Mouse (Mus musculus) ES-E14 (cell line): Measurements from ENCODE around the gene Rbms1. TPM values are rescaled to one million over a fixed set of nuclear protein-coding genes. Genes with fewer than 3 reads are reported as not detected.

Experiments
- DNase-seq: peaks from one replicate; pipeline ENCODE4 v3.0.0-alpha.2; 2013; ENCODE audit warnings: low read depth, low spot score
- H3K27ac ChIP-seq: 2 replicates; pipeline ENCODE4 v1.5.1; 2012; ENCODE audit warnings: low read depth, mild to moderate bottlenecking, low read length, moderate library complexity, mixed read lengths; ENCODE audit not compliant: poor library complexity, insufficient read depth, severe bottlenecking
- H3K36me3 ChIP-seq: 2 replicates; pipeline ENCODE4 v1.6.1; 2012; ENCODE audit warnings: mild to moderate bottlenecking, low read length, moderate library complexity, mixed read lengths; ENCODE audit not compliant: control insufficient read depth, poor library complexity, insufficient read depth, severe bottlenecking
- H3K4me1 ChIP-seq, 2 experiments: fragments of 150-350 bp in 1 of 2; sonication (generic) in 1 of 2; 2 replicates each; pipeline ENCODE4 v1.6.1; 2012; ENCODE audit warnings: low read length in 2 of 2, mild to moderate bottlenecking in 1 of 2, mixed read lengths in 1 of 2; ENCODE audit not compliant: control insufficient read depth in 2 of 2, insufficient read depth in 2 of 2, poor library complexity in 1 of 2
- H3K4me3 ChIP-seq, 2 experiments: fragments of 150-350 bp in 1 of 2; sonication (generic) in 1 of 2; 2 replicates each; pipeline ENCODE4 v1.5.1; 2012; ENCODE audit warnings: low read length in 2 of 2, low read depth in 1 of 2, mild to moderate bottlenecking in 1 of 2, mixed read lengths in 1 of 2; ENCODE audit not compliant: insufficient read depth in 1 of 2, poor library complexity in 1 of 2, severe bottlenecking in 1 of 2
- H3K9ac ChIP-seq: 2 replicates; pipeline ENCODE4 v1.6.1; 2012; ENCODE audit warnings: low read depth, mild to moderate bottlenecking, low read length, mixed read lengths; ENCODE audit not compliant: poor library complexity, insufficient read depth, severe bottlenecking
- H3K9me3 ChIP-seq: fragments of 150-350 bp; sonication (generic); 2 replicates; pipeline ENCODE4 v1.6.1; 2012; ENCODE audit warnings: low read depth, mild to moderate bottlenecking, low read length; ENCODE audit not compliant: control insufficient read depth, insufficient read depth
- CHD2 ChIP-seq: IDR thresholded peaks from 2 replicates; pipeline ENCODE4 v1.6.1; 2014; ENCODE audit warnings: mild to moderate bottlenecking, low read depth, low read length, inconsistent platforms
- HCFC1 ChIP-seq: IDR thresholded peaks from 2 replicates; pipeline ENCODE4 v1.6.1; 2012; ENCODE audit warnings: low read length, inconsistent platforms, borderline replicate concordance; ENCODE audit not compliant: insufficient read depth
- MAFK ChIP-seq: IDR thresholded peaks from 2 replicates; pipeline ENCODE4 v1.6.1; 2014; ENCODE audit warnings: mild to moderate bottlenecking, low read depth, low read length, inconsistent platforms; ENCODE audit not compliant: insufficient read depth
- ZC3H11A ChIP-seq: IDR thresholded peaks from 2 replicates; pipeline ENCODE4 v1.6.1; 2012; ENCODE audit warnings: low read depth, mild to moderate bottlenecking, inconsistent platforms, low read length, borderline replicate concordance
- ZNF384 ChIP-seq: IDR thresholded peaks from 2 replicates; pipeline ENCODE4 v1.6.1; 2012; ENCODE audit warnings: low read depth, low read length, inconsistent platforms
- in situ Hi-C, 2 experiments: fragments of 600-800 bp; cut with MboI; formaldehyde crosslinking; loops; one replicate each; pipeline ENCODE4 v1.15.1; 2025; ENCODE audit warnings: low sequenced_read_pairs in 2 of 2, inconsistent platforms in 1 of 2; ENCODE audit not compliant: unreplicated experiment in 2 of 2
- total RNA-seq: library from RNA; depleted of rRNA; stranded (reverse); fragments of 300-350 nt; gene quantifications from 2 replicates; pipeline ENCODE4 v1.2.3, GENCODE M21; 2012

Gene Rbms1
- total RNA-seq, 1 experiment, result 45.6 TPM

DNA sequence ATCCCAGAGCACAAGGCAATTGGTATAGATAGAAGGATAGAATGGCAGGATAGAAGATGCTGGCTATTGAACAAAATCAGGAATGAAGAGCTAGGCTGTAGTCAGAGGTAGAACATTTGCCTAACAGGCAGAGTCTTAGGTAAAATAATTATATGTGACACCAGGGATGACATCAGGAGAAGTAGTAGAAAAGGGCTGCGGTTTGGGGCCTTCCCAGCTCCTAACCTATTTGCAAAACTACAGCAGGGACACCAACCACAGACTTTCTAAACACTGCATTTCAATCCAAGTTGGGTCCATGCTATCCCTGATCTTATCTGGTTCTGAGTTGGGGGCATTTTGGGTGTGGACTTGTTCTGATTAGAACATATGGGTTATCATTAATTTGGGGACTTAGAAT is 118.7 kb downstream of the Rbms1 start:
- in situ Hi-C loops, result no loop called here
- no peak for DNase-seq

DNA sequence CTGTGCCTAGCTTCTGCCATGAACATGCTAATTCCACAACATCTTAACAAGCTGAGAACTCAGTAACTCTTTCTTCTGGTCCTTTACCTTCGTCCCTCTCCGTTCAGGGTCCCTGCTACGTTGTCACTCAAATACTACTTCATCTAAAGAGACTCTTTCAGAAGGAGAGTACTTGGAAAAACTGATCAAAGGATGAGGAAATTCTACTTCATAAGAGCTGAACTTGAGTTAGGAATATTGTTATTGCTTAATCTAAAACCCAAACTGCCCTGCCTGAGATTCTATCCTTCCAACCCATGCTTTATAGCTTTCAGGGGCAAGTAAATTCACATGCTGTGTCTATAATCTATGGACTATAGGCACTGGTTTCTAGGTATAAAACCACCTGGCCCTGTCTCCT is 119.4 kb downstream of the Rbms1 start:
- Histone ChIP-seq H3K4me1 (peaks cover 0 to 4% of the 10 kb centered on the region in 2 experiments; a peak in 1 of 4 replicates), H3K36me3 (no peaks in the 10 kb centered on the region), H3K9ac (no peak overlapping the region), H3K9me3 (no peaks in the 10 kb centered on the region), H3K27ac (no peak overlapping the region), H3K4me3 (no peak overlapping the region)
- DNase-seq, result no peak
- in situ Hi-C loops, result no loop called here
- TF ChIP-seq HCFC1 (no peak), CHD2 (no peak), ZC3H11A (no peak), ZNF384 (no peak), MAFK (no peak)

More for the DNA sequence above, 118.7 kb downstream of the Rbms1 start:
- Histone ChIP-seq H3K4me1 (peaks cover 0 to 4% of the 10 kb centered on the region in 2 experiments; a peak in 1 of 4 replicates), H3K36me3 (no peaks in the 10 kb centered on the region), H3K9me3 (no peaks in the 10 kb centered on the region), H3K4me3 (no peak overlapping the region), H3K27ac (no peak overlapping the region), H3K9ac (no peak overlapping the region)
- TF ChIP-seq ZC3H11A (no peak), HCFC1 (no peak), MAFK (no peak), CHD2 (no peak), ZNF384 (no peak)

DNA sequence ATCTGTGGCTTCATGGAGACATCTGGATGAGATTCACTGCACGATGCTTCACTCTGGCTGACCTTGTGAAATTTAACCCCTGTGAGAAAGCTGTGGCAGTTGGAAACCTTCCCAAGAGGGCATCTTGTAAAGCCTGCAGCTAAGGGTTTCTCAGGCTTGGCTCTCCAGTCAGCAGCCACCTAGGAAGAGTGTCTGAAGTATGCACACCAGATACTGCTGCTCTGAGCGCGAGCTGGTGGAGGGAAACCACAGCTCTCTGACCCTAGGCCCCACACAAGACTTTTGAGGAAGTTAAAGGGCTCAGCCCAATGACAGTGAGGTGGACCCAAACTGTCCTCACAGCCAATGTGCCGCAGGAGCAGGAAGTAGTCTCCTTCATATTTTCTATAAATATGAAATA is 120.0 kb downstream of the Rbms1 start:
- Histone ChIP-seq H3K36me3 (no peaks in the 10 kb centered on the region), H3K9ac (no peak overlapping the region), H3K27ac (no peak overlapping the region), H3K9me3 (no peaks in the 10 kb centered on the region), H3K4me1 (peaks cover 0 to 4% of the 10 kb centered on the region in 2 experiments; a peak in 1 of 4 replicates), H3K4me3 (no peak overlapping the region)
- no peak for DNase-seq
- in situ Hi-C loops, result no loop called here
- no peak for TF ChIP-seq ZNF384

DNA sequence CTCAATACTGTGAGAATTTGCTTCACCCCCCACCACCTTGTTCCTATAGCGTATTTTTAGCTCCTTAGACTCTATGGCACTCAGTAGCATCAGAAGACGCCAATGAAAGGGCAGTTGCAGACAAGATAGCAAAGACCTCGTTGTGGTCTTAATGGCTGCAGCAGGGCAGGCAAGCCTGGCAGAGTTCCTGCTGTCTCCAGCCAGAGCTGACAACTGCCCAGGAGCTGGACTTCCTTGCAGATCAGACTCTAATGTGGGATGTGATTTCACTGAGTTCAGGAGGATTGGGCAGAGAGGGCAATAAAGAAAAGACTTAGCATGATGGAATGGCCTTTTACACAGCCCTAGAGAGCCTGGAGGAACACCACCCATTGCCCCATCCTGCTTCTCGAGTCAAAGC is 122.1 kb downstream of the Rbms1 start:
- no peak overlapping the region for H3K9ac ChIP-seq
- TF ChIP-seq HCFC1, result no peak
- no peaks in the 10 kb centered on the region for H3K9me3 ChIP-seq
- H3K4me3 ChIP-seq, result no peak overlapping the region
- no peak overlapping the region for H3K27ac ChIP-seq
- peaks cover 0 to 4% of the 10 kb centered on the region in 2 experiments; a peak in 3 of 4 replicates for H3K4me1 ChIP-seq
- H3K36me3 ChIP-seq, result no peaks in the 10 kb centered on the region
- in situ Hi-C loops, result no loop called here
- DNase-seq, result no peak

DNA sequence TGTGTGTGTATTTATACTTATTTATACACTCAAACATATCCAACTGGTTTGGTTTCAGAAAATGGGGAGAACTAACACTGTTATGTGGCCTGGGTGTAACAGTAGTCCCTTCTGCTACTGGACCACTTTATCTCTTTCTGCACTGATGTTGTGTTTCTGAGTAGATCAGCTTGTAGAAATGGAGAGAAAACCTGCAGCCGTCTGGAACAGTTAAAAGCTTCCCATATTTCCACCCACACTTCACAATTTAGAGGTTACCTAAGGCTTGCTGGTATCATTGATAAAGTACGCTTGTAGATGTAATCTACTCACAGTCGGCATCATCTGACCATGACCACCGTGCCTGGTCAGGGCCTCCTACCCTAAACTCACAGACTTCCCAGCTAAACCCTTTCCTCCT is 123.5 kb downstream of the Rbms1 start:
- no peak overlapping the region for H3K27ac ChIP-seq
- H3K9me3 ChIP-seq, result no peaks in the 10 kb centered on the region
- no peak overlapping the region for H3K4me3 ChIP-seq
- H3K4me1 ChIP-seq, result peaks cover 0 to 6% of the 10 kb centered on the region in 2 experiments; a peak in 3 of 4 replicates
- TF ChIP-seq MAFK (no peak), CHD2 (no peak), HCFC1 (no peak), ZC3H11A (no peak), ZNF384 (no peak)
- no peak overlapping the region for H3K9ac ChIP-seq
- H3K36me3 ChIP-seq, result no peaks in the 10 kb centered on the region
- DNase-seq, result no peak
- in situ Hi-C loops, result no loop called here
